Mouse (Mus musculus) CH12F3 (cell line): Measurements from ENCODE around the gene Rnf5.

Source experiments
- in situ Hi-C: fragments of 300-500 bp; cut with MboI; formaldehyde crosslinking; loops from 2 replicates; pipeline ENCODE4 v1.14.3; 2020; ENCODE audit warnings: low sequenced_read_pairs

The Rnf5 gene

GRCm38 (mm10) chr17:34635671-34636070 lies 32.2 kb upstream of the Rnf5 start:
- in situ Hi-C loops: no loop called here

- in situ Hi-C loops: no loop called here
Observed at GRCm38 (mm10) chr17:34632261-34632691, 28.8 kb upstream of the Rnf5 start.

GRCm38 (mm10) chr17:34631647-34632046 lies 28.2 kb upstream of the Rnf5 start:
- in situ Hi-C loops: no loop called here

GRCm38 (mm10) chr17:34630761-34631301 lies 27.3 kb upstream of the Rnf5 start:
- in situ Hi-C loops: no loop called here

GRCm38 (mm10) chr17:34629796-34630603 lies 26.5 kb upstream of the Rnf5 start:
- in situ Hi-C loops: loop anchor here (10.0 kb wide), 1 partner anchor 195 kb away; no protein-coding TSS in a partner anchor

- in situ Hi-C loops: loop anchor here (10.0 kb wide), 1 partner anchor 194 kb away; no protein-coding TSS in a partner anchor
Observed at GRCm38 (mm10) chr17:34629221-34629751, 25.8 kb upstream of the Rnf5 start, which contains the start of gene Prrt1. Gene Prrt1, plus strand, starts transcription at chr17:34629533.

GRCm38 (mm10) chr17:34628644-34628967 lies 25.1 kb upstream of the Rnf5 start:
- in situ Hi-C loops: loop anchor here (10.0 kb wide), 1 partner anchor 194 kb away; no protein-coding TSS in a partner anchor

GRCm38 (mm10) chr17:34627943-34628643 lies 24.6 kb upstream of the Rnf5 start, which contains the start of gene Ppt2:
Gene Ppt2, minus strand, starts transcription at chr17:34628510.
- in situ Hi-C loops: loop anchor here (10.0 kb wide), 1 partner anchor 193 kb away; no protein-coding TSS in a partner anchor

GRCm38 (mm10) chr17:34627093-34627942 lies 23.8 kb upstream of the Rnf5 start:
- in situ Hi-C loops: loop anchor here (10.0 kb wide), 1 partner anchor 193 kb away; no protein-coding TSS in a partner anchor

GRCm38 (mm10) chr17:34626773-34627092 lies 23.2 kb upstream of the Rnf5 start:
- in situ Hi-C loops: loop anchor here (10.0 kb wide), 1 partner anchor 192 kb away; no protein-coding TSS in a partner anchor

GRCm38 (mm10) chr17:34626062-34626772 lies 22.7 kb upstream of the Rnf5 start:
- in situ Hi-C loops: loop anchor here (10.0 kb wide), 1 partner anchor 191 kb away; no protein-coding TSS in a partner anchor

GRCm38 (mm10) chr17:34624981-34625380 lies 21.5 kb upstream of the Rnf5 start:
- in situ Hi-C loops: loop anchor here (10.0 kb wide), 1 partner anchor 190 kb away; no protein-coding TSS in a partner anchor

- in situ Hi-C loops: loop anchor here (10.0 kb wide), 1 partner anchor 188 kb away; no protein-coding TSS in a partner anchor
Observed at GRCm38 (mm10) chr17:34623161-34623560, 19.7 kb upstream of the Rnf5 start.

GRCm38 (mm10) chr17:34621006-34621405 lies 17.5 kb upstream of the Rnf5 start:
- in situ Hi-C loops: loop anchor here (10.0 kb wide), 1 partner anchor 186 kb away; no protein-coding TSS in a partner anchor

- in situ Hi-C loops: no loop called here
Observed at GRCm38 (mm10) chr17:34618999-34619398, 15.5 kb upstream of the Rnf5 start.

GRCm38 (mm10) chr17:34615871-34616270 lies 12.4 kb upstream of the Rnf5 start, which contains the start of gene Egfl8:
Gene Egfl8, minus strand, starts transcription at chr17:34615971.
- in situ Hi-C loops: no loop called here

- in situ Hi-C loops: no loop called here
Observed at GRCm38 (mm10) chr17:34613830-34614229, 10.3 kb upstream of the Rnf5 start.

GRCm38 (mm10) chr17:34613054-34613645 lies 9.7 kb upstream of the Rnf5 start:
- in situ Hi-C loops: no loop called here

GRCm38 (mm10) chr17:34611050-34611449 lies 7.6 kb upstream of the Rnf5 start:
- in situ Hi-C loops: no loop called here
